Mouse (Mus musculus) forebrain, embryonic 10.5 days (tissue): ENCODE measurements around the gene Hsph1. TPM values are rescaled to one million over a fixed set of nuclear protein-coding genes. Genes with fewer than 3 reads are reported as not detected.

Experiments used
- DNase-seq: peaks from one replicate; pipeline ENCODE4 v3.0.0-alpha.2; 2017; ENCODE audit warnings: low spot score; ENCODE audit errors: extremely low spot score
- H3K27ac ChIP-seq: fragments of 300-500 bp; sonication (generic); 2 replicates; pipeline ENCODE4 v1.5.1; 2016; ENCODE audit warnings: mild to moderate bottlenecking
- H3K27me3 ChIP-seq: fragments of 300-500 bp; sonication (generic); 2 replicates; pipeline ENCODE4 v1.6.1; 2016; ENCODE audit warnings: mild to moderate bottlenecking; ENCODE audit not compliant: poor library complexity, severe bottlenecking
- H3K36me3 ChIP-seq: fragments of 300-500 bp; sonication (generic); replicated peaks from 2 replicates; pipeline ENCODE4 v1.6.1; 2016; ENCODE audit warnings: mild to moderate bottlenecking, moderate library complexity
- H3K4me1 ChIP-seq: fragments of 300-500 bp; sonication (generic); 2 replicates; pipeline ENCODE4 v1.6.1; 2016
- H3K4me3 ChIP-seq: fragments of 300-500 bp; sonication (generic); 2 replicates; pipeline ENCODE4 v1.5.1; 2016; ENCODE audit warnings: mild to moderate bottlenecking, moderate library complexity
- H3K9me3 ChIP-seq: fragments of 300-500 bp; sonication (generic); 2 replicates; pipeline ENCODE4 v1.6.1; 2016; ENCODE audit warnings: mild to moderate bottlenecking, moderate library complexity
- WGBS: fragments of 180-500 bp; shearing (Covaris S2); methylation state at CpG from one replicate; pipeline ENCODE4 v1.1.7; 2016; 5-methylcytosine and 5-hydroxymethylcytosine counted together
- polyA plus RNA-seq: library from polyadenylated mRNA; unstranded; fragments of >200 nt; fragmentation: Nextera tagmentation; extraction: Ambion mirVana; gene quantifications from 2 replicates; pipeline ENCODE4 v1.2.1, GENCODE M21; 2016

Hsph1 gene
- polyA plus RNA-seq, 1 experiment from 2014 or later = 126 TPM

DNA sequence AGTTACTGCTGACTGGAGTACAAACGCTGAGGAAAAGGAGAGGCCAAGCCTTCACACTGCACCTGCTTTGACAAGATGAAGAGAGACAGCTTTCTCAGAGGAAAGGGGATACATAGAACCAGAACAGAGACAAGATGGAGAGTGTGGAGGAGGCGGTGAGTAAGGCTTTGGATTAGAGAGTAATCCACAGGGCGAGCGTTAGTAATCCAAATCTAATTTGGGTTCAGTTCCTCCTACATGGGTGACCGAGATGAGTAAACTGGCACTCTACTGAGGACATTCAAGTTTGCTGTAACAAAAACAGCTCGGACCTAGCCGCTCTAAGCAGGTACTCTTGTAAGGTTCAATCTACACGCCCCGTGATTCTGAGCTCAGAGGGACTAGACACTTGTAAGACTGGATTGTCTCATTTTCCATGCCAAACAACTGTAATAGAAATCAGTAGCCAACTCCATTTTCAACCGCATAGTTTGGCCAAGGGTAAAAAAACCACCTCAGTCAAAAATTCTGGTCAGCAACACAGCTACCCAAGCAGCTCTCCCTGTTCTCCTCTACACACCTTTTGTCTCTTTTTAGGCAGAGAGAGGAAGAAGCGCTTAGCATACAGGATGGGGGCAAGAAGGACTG, 1.7 kb downstream of the Hsph1 start:
- Histone ChIP-seq H3K4me3 (peak overlapping the region; percentile 88), H3K9me3 (no peaks in the 10 kb centered on the region), H3K27ac (peak overlapping the region; percentile 97), H3K4me1 (peaks cover 31% of the 10 kb centered on the region), H3K36me3 (peaks cover 51% of the 10 kb centered on the region), H3K27me3 (no peaks in the 10 kb centered on the region)
- no peak for DNase-seq
- WGBS = 81% methylated on average over 11 of the region's 11 CpGs

DNA sequence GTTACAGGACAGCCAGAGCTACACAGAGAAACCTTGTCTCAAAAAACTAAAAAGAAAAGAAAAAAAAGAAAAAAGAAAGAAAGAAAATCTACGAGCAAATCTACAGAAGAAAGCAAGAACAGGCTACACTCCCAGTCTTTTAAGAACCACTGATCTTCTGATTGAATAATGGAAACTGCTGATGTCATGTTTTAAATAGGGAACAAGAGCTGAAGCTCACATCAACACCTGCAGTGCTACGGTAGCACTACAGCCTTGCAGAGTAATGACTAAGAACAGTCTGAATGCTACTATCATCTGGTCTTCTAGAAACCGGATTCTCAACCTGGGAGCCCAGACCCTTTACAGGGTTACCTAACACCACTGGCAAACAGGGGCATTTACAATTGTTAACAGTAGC, 10.6 kb downstream of the Hsph1 start:
- Histone ChIP-seq H3K4me1 (no peaks in the 10 kb centered on the region), H3K36me3 (peaks cover 98% of the 10 kb centered on the region), H3K27me3 (no peaks in the 10 kb centered on the region), H3K27ac (no peak overlapping the region), H3K9me3 (no peaks in the 10 kb centered on the region), H3K4me3 (no peak overlapping the region)
- no peak for DNase-seq
- WGBS = 93% methylated on average over 3 of the region's 3 CpGs

DNA sequence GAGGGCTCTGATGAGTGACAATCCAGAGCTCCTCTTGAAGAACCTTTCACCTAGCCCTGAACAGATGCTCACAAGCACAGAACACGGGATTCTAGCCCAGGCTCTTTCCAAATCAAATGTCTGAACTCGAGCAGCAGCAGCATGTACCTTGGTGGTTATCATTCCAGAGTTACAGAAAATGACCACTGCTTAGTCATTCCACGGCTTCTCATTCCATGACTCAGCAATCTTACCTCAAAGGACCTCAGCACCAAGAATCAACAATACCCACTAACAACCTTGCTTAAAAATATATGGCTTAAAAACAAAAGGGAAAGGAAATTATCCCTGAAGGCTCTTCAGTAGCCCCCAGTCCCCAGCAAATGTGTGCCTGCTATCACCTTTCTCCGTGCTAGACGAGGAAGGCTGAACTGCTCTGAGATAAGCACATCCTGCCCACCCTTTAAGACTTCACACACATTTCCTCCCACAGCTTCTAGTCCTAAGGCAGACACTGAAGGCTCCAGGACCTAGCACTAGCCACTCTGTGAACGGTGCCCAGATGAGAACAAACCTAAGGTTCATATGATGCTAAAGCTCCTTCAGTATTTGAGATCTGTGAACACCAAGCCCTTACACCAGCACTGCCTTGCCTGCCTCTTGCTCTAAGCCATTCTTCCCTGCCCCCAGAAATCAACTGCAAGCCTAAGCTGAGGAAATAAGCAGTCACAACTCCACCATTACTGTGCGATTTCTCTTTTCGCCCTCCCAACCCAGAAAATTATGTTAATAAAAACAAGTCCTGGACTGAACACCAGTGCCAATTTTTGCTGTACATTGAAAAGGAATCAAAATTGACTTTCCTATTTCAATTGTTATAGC, 12.1 kb downstream of the Hsph1 start:
- H3K36me3 ChIP-seq = peaks cover 98% of the 10 kb centered on the region
- no peak overlapping the region for H3K4me3 ChIP-seq
- H3K27me3 ChIP-seq = no peaks in the 10 kb centered on the region
- no peak overlapping the region for H3K27ac ChIP-seq
- no peaks in the 10 kb centered on the region for H3K4me1 ChIP-seq
- WGBS = 91% methylated on average over 8 of the region's 8 CpGs
- DNase-seq = no peak
- no peaks in the 10 kb centered on the region for H3K9me3 ChIP-seq

DNA sequence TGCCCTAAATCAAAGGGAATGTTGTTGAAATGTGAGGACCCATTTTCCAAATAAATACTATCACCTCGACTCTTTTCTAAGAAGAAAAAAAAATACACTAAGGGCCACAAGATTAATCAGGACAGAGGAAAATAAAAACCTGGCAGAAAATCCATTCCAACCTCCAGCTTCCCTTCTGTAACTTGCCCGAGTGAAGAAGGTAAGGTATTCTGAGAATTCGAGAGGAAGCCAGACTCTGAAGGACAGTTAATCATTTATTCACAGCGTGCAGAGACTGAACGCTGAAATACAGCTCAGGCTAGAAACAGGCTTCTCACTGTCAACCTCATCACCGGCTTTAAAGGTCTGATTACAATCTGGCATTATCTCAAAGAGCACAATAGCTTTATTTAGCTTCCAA, 13.5 kb downstream of the Hsph1 start:
- 89% methylated on average over 6 of the region's 6 CpGs for WGBS
- H3K4me1 ChIP-seq = no peaks in the 10 kb centered on the region
- peaks cover 99% of the 10 kb centered on the region for H3K36me3 ChIP-seq

DNA sequence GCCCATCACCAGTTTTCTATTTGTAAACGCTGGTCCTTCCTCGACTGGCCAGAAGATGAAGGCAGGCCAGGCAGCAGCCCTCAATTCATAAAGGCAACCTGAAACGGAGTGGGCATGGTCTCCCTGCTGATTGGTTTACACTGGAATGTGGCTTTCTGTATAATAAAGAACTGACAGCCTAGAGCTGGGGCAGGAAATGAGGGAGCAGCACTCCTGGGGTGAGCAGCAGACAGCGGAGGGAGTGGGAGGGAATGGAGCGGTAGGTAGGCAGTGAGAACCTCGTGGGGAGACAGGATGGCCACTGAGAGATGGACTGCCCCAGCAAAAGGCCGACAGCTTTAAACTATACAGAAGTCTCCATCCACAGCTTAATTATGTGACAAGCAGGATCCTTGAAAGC, 14.0 kb downstream of the Hsph1 start:
- H3K36me3 ChIP-seq = peaks cover 99% of the 10 kb centered on the region
- no peak for DNase-seq

More for the DNA sequence above, 13.5 kb downstream of the Hsph1 start:
- Histone ChIP-seq H3K27me3 (no peaks in the 10 kb centered on the region), H3K9me3 (no peaks in the 10 kb centered on the region), H3K4me3 (no peak overlapping the region), H3K27ac (no peak overlapping the region)
- no peak for DNase-seq

DNA sequence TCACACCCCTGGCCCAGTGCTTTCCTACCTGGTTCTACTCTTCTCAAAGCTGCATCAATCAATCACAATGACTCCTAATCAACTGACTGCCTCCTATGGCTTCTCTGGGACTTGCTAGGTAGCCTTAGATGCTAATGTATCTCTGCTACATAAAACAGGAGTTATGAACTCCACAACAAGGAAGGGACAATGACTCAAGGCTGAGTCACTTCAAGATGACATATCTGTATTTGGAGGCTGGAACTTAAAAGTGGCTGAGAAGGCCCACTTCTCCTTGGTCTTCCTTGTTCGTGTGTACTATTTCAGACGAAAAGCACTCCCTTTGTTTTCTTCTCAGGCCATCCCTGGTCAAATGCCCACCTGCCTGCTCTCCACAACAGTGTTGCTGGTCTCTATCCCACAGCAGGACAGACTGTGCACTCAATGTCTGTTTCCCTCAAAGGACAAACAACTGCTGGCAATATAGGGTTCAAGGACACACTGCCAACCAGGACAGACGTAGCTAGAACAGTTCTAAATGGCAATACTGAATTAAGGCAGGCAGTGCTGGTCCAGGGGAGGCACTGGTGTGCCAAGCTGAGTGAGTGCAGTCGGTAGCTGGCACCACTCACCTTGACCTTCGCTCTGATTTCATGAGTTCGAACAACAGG, 18.3 kb downstream of the Hsph1 start:
- Histone ChIP-seq H3K4me3 (no peak overlapping the region), H3K27me3 (no peaks in the 10 kb centered on the region), H3K9me3 (no peaks in the 10 kb centered on the region), H3K36me3 (peaks cover 99% of the 10 kb centered on the region), H3K27ac (no peak overlapping the region), H3K4me1 (no peaks in the 10 kb centered on the region)
- 91% methylated on average over 6 of the region's 6 CpGs for WGBS
- DNase-seq = no peak

More for the DNA sequence above, 14.0 kb downstream of the Hsph1 start:
- Histone ChIP-seq H3K4me1 (no peaks in the 10 kb centered on the region), H3K4me3 (no peak overlapping the region), H3K9me3 (no peaks in the 10 kb centered on the region), H3K27me3 (no peaks in the 10 kb centered on the region), H3K27ac (no peak overlapping the region)
- WGBS = 85% methylated on average over 7 of the region's 7 CpGs

DNA sequence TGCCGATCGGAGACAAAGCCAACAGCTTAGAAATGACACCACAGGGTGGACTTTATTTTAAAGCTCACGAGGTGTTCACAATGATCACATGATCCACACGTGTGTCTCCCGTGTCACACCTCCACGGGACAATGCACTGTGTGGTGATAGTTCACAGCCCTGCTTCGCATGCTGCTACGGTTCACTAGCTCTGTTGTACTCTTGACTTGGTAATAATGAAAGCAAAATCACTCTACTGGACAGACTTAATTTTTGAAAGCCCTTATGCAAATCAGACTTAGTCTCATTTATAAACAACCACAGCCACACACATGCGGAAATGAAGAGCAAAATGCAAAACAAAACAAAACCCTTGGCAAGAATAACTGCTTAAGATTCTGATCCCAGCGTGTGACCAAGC, 19.4 kb downstream of the Hsph1 start:
- WGBS = 96% methylated on average over 10 of the region's 10 CpGs
- Histone ChIP-seq H3K4me1 (peaks cover 9% of the 10 kb centered on the region; the same call in 1 of the 2 replicates), H3K27me3 (no peaks in the 10 kb centered on the region), H3K9me3 (no peaks in the 10 kb centered on the region), H3K27ac (no peak overlapping the region), H3K4me3 (no peak overlapping the region), H3K36me3 (peaks cover 92% of the 10 kb centered on the region)
- DNase-seq = no peak

DNA sequence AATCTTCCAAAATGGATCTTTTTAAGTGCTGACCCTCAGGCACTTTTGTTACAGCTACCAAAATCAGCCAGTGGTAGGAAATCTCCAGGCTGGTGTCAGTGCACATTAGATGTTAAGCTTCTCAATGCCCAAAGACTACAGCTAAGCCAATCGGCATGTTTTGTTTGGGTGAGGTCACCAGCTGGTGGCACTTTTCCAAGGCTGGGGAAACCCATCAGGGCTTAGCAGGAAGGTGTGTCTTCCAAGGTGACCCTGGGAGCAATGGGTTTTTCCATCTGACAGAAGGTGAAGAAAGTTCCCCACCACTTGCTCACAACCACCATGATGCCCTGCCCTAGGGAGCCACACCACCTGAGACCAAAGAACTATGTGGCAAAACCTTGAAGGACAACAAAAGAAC, 20.0 kb downstream of the Hsph1 start:
- Histone ChIP-seq H3K27me3 (no peaks in the 10 kb centered on the region), H3K9me3 (no peaks in the 10 kb centered on the region), H3K4me1 (peaks cover 13% of the 10 kb centered on the region; the same call in 1 of the 2 replicates), H3K36me3 (peaks cover 85% of the 10 kb centered on the region), H3K27ac (no peak overlapping the region), H3K4me3 (no peak overlapping the region)
- no peak for DNase-seq
- 84% methylated on average over 1 of the region's 1 CpGs for WGBS

DNA sequence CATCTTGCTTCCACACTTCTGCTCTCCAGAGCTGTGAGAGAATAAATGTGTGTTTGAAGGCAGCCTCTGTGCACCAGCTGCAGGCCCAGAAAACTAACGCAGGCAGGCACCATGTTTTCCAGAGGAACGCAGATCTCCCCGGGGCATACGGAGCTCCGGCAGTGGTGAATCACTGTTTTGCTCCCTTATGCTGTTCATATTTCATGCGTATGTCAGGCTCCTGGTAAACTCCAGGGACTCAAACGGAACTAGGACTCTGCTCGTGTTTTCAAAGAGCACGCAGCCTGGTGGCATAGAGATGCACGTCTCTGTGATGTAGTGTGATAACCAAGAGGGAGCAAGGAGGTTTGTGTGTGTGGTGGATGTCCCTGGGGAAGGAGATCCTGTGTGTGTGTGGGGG, 23.4 kb downstream of the Hsph1 start:
- Histone ChIP-seq H3K36me3 (peaks cover 51% of the 10 kb centered on the region), H3K27ac (0 out of 2 replicates have a peak overlapping the region, but pooled peaks have one; percentile 31), H3K4me1 (peaks cover 13% of the 10 kb centered on the region; the same call in 1 of the 2 replicates), H3K4me3 (no peak overlapping the region), H3K9me3 (no peaks in the 10 kb centered on the region), H3K27me3 (no peaks in the 10 kb centered on the region)
- 87% methylated on average over 10 of the region's 10 CpGs for WGBS
- no peak for DNase-seq

DNA sequence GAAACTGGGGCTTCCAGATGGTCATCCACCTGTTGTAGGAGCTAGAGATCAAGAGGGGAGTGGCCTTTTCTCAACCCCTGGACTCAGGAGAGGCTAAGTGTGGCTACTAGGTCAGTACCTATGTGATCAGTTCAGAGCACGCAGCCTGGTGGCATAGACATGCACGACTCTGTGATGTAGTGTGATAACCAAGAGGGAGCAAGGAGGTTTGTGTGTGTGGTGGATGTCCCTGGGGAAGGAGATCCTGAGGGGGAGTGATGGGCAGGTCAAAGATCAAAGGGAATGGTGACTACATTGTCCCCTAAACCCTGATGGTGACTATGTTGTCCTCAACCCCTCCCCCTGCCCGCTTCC, 24.0 kb downstream of the Hsph1 start:
- H3K27ac ChIP-seq = no peak overlapping the region
- 88% methylated on average over 3 of the region's 3 CpGs for WGBS

DNA sequence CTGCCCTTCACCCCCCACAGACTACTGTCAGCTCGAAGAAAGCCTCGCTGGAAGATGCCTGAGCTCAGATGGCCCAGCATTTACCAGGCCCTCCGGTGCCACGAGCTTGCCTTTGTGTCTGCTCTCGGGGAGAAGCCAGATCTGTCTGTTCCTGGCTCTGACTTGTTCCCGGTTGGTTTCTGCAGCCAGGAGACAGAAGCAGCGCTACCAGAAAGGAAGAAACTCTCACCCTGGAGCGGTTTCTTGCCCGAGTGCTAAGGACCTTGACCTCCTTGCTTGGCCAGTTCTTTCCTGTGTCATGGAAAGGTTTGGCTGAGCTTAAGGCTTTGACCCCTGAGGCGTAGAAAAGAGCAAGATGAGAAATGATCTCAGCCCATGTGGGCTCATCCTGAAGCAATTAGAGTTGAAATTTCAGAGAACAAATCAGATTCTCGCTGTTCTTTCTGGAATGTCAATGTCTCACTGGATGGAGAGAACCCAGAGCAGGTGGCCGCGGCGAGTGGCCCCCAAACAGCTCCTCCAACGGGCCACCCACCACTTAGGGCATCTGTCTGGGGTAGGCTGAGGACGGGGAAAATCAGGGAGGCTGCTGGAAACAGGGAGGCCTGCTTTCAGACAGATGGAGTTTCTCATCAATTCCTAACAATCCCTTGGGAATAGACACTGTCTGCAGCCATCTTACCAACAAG, 24.6 kb downstream of the Hsph1 start:
- Histone ChIP-seq H3K4me1 (peaks cover 13% of the 10 kb centered on the region; the same call in 1 of the 2 replicates), H3K9me3 (no peaks in the 10 kb centered on the region), H3K27me3 (no peaks in the 10 kb centered on the region), H3K36me3 (peaks cover 40% of the 10 kb centered on the region), H3K27ac (peak overlapping the region; percentile 36; the same call in 1 of the 2 replicates), H3K4me3 (no peak overlapping the region)
- 73% methylated on average over 16 of the region's 16 CpGs for WGBS
- no peak for DNase-seq

More for the DNA sequence above, 24.0 kb downstream of the Hsph1 start:
- H3K36me3 ChIP-seq = peaks cover 45% of the 10 kb centered on the region
- no peaks in the 10 kb centered on the region for H3K27me3 ChIP-seq
- DNase-seq = no peak
- no peak overlapping the region for H3K4me3 ChIP-seq
- no peaks in the 10 kb centered on the region for H3K9me3 ChIP-seq
- peaks cover 13% of the 10 kb centered on the region; the same call in 1 of the 2 replicates for H3K4me1 ChIP-seq

DNA sequence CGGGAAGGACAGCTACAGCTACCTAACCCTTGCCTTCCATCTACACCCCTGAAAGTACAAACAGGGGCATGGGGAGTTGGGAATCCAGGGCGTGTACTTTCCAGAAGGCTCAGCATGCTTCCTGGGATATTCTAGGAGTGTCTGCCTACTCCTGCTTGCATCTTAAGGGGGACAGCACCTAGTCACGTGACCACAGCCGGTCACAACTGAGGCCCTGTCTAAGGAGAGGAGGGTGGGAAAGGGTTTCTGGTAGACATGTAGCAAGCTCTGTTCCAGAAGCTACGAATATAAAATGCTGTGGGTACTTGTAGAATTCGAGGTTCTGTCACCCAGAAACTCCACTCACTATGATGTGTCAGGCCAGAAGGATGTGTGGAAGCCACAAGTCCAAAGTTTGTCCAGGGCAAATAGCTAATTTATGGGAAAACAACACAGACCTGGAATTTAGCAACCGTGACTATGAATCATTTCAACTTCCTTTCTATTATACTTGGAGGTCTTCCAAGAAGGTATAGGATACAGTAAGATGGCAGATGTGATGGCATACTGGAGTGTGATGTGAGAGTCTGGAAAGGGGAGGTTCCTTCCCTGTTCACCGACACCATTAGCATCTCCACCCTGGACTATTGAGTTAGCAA, 29.0 kb downstream of the Hsph1 start:
- no peaks in the 10 kb centered on the region for H3K36me3 ChIP-seq
- no peak for DNase-seq
- no peaks in the 10 kb centered on the region for H3K27me3 ChIP-seq
- peaks cover 8% of the 10 kb centered on the region; the same call in 1 of the 2 replicates for H3K4me1 ChIP-seq
- no peak overlapping the region for H3K27ac ChIP-seq
- 87% methylated on average over 8 of the region's 8 CpGs for WGBS
- H3K4me3 ChIP-seq = no peak overlapping the region
- no peaks in the 10 kb centered on the region for H3K9me3 ChIP-seq
